Mouse (Mus musculus): ENCODE data around the gene Smg6. TPM values are rescaled to one million over a fixed set of nuclear protein-coding genes. Genes with fewer than 3 reads are reported as not detected.
A peak's percentile ranks its signal among the peaks of the same experiment; 100 is the strongest.

The Smg6 gene
- polyA plus RNA-seq, 1 experiment from 2014 or later = 12.9 TPM

MicroRNAs encoded within 50 kb of the gene (microRNA counts, 519-probe panel; counts per million panel counts)
- 4,294 counts per million, percentile 51 among the panel's probes with 10 or more counts for microRNA mmu-miR-132
- microRNA mmu-miR-212 = 2,133 counts per million, percentile 8 among the panel's probes with 10 or more counts

Small RNA genes within 50 kb of the gene (microRNA-seq; reads per million reads assigned to microRNA genes)
- 521 reads per million, percentile 76 among the genes with 10 or more reads in this experiment for gene Mir132
- 22.0 reads per million, percentile 39 among the genes with 10 or more reads in this experiment for gene Mir212

Other genes with a start within 250 kb of the Smg6 start
- 88.2 and 104 TPM in 2 replicates for gene Pafah1b1, start 201.2 kb upstream of the Smg6 start, polyA plus RNA-seq (2014; fragmentation: Nextera tagmentation; extraction: Ambion mirVana)
- gene Mettl16, start 155.0 kb upstream of the Smg6 start, polyA plus RNA-seq (2014; fragmentation: Nextera tagmentation; extraction: Ambion mirVana) = 32.1 and 38.8 TPM in 2 replicates
- 6.8 and 7.6 TPM in 2 replicates for gene Mnt, start 94.9 kb upstream of the Smg6 start, polyA plus RNA-seq (2014; fragmentation: Nextera tagmentation; extraction: Ambion mirVana)
- gene Sgsm2, start 28.8 kb upstream of the Smg6 start, polyA plus RNA-seq (2014; fragmentation: Nextera tagmentation; extraction: Ambion mirVana) = 8.3 and 10.6 TPM in 2 replicates
- gene Tsr1, start 27.8 kb upstream of the Smg6 start, polyA plus RNA-seq (2014; fragmentation: Nextera tagmentation; extraction: Ambion mirVana) = 33.2 and 38.2 TPM in 2 replicates
- gene Srr, start 125 bp downstream of the Smg6 start, polyA plus RNA-seq (2014; fragmentation: Nextera tagmentation; extraction: Ambion mirVana) = 45.9 and 56.0 TPM in 2 replicates
- 1.3 and 2.0 TPM in 2 replicates for gene Hic1, start 243.7 kb downstream of the Smg6 start, polyA plus RNA-seq (2014; fragmentation: Nextera tagmentation; extraction: Ambion mirVana)

Data from forebrain, embryonic 14.5 days (tissue).